Mouse (Mus musculus) E14TG2a.4 (cell line): ENCODE data around the gene Ephb2.

Experiments used
- H3K27me3 ChIP-seq: 2 replicates; pipeline ENCODE4 v1.6.1; 2014; ENCODE audit warnings: low read length, control low read depth; ENCODE audit not compliant: insufficient read depth
- H3K36me3 ChIP-seq: 2 replicates; pipeline ENCODE4 v1.6.1; 2014; ENCODE audit warnings: low read length, control low read depth; ENCODE audit not compliant: insufficient read depth
- H3K4me1 ChIP-seq: replicated peaks from 2 replicates; pipeline ENCODE4 v1.6.1; 2014; ENCODE audit warnings: low read depth, low read length, control low read depth
- H3K4me3 ChIP-seq: replicated peaks from 2 replicates; pipeline ENCODE4 v1.5.1; 2014; ENCODE audit warnings: mild to moderate bottlenecking, low read length
- H3K9me3 ChIP-seq: 2 replicates; pipeline ENCODE4 v1.6.1; 2014; ENCODE audit warnings: low read length, control low read depth
- CTCF ChIP-seq: conservative IDR thresholded peaks from 2 replicates; pipeline ENCODE4 v1.5.1; 2014; ENCODE audit warnings: low read length
- NANOG ChIP-seq: IDR thresholded peaks from 2 replicates; pipeline ENCODE4 v1.6.1; 2014; ENCODE audit warnings: borderline replicate concordance, low read length, mixed read lengths
- POU5F1 ChIP-seq: IDR thresholded peaks from 2 replicates; pipeline ENCODE4 v1.6.1; 2014; ENCODE audit warnings: low read length, borderline replicate concordance

Gene Ephb2

GRCm38 (mm10) chr4:136697325-136697724, 138.5 kb downstream of the Ephb2 start:
- peaks cover 49% of the 10 kb centered on the region for H3K4me1 ChIP-seq
- H3K27me3 ChIP-seq = no peaks in the 10 kb centered on the region; the same call in 1 of the 2 replicates
- no peak for TF ChIP-seq POU5F1
- TF ChIP-seq NANOG = no peak
- TF ChIP-seq CTCF = no peak
- H3K4me3 ChIP-seq = no peak overlapping the region
- H3K36me3 ChIP-seq = peaks cover 8% of the 10 kb centered on the region; the same call in 1 of the 2 replicates
- H3K9me3 ChIP-seq = no peaks in the 10 kb centered on the region

GRCm38 (mm10) chr4:136696381-136696925, 139.3 kb downstream of the Ephb2 start:
- TF ChIP-seq POU5F1 = no peak
- peak; percentile 99 for TF ChIP-seq CTCF
- TF ChIP-seq NANOG = no peak
- H3K4me3 ChIP-seq = no peak overlapping the region
- peaks cover 50% of the 10 kb centered on the region for H3K4me1 ChIP-seq
- H3K36me3 ChIP-seq = peaks cover 8% of the 10 kb centered on the region; the same call in 1 of the 2 replicates
- no peaks in the 10 kb centered on the region; the same call in 1 of the 2 replicates for H3K27me3 ChIP-seq
- H3K9me3 ChIP-seq = no peaks in the 10 kb centered on the region

GRCm38 (mm10) chr4:136695696-136696095, 140.1 kb downstream of the Ephb2 start:
- Histone ChIP-seq H3K36me3 (peaks cover 8% of the 10 kb centered on the region; the same call in 1 of the 2 replicates), H3K4me3 (no peak overlapping the region), H3K9me3 (no peaks in the 10 kb centered on the region), H3K4me1 (peaks cover 44% of the 10 kb centered on the region), H3K27me3 (no peaks in the 10 kb centered on the region; the same call in 1 of the 2 replicates)
- no peak for TF ChIP-seq CTCF
- TF ChIP-seq POU5F1 = no peak
- TF ChIP-seq NANOG = no peak

- Histone ChIP-seq H3K4me1 (peaks cover 50% of the 10 kb centered on the region), H3K4me3 (no peak overlapping the region), H3K9me3 (no peaks in the 10 kb centered on the region), H3K27me3 (no peaks in the 10 kb centered on the region; the same call in 1 of the 2 replicates), H3K36me3 (peaks cover 8% of the 10 kb centered on the region; the same call in 1 of the 2 replicates)
- TF ChIP-seq NANOG (no peak), POU5F1 (no peak)
These were observed 145.8 kb downstream of the Ephb2 start for GRCm38 (mm10) chr4:136690034-136690433.

GRCm38 (mm10) chr4:136688113-136688512, 147.7 kb downstream of the Ephb2 start:
- Histone ChIP-seq H3K4me1 (peaks cover 49% of the 10 kb centered on the region), H3K27me3 (no peaks in the 10 kb centered on the region; the same call in 1 of the 2 replicates), H3K9me3 (no peaks in the 10 kb centered on the region), H3K36me3 (no peaks in the 10 kb centered on the region), H3K4me3 (no peak overlapping the region)
- no peak for TF ChIP-seq NANOG
- peak; percentile 66 for TF ChIP-seq CTCF
- no peak for TF ChIP-seq POU5F1

- no peaks in the 10 kb centered on the region for H3K36me3 ChIP-seq
- peaks cover 52% of the 10 kb centered on the region for H3K4me1 ChIP-seq
- TF ChIP-seq POU5F1 (no peak), CTCF (no peak), NANOG (no peak)
- H3K27me3 ChIP-seq = no peaks in the 10 kb centered on the region
- H3K9me3 ChIP-seq = no peaks in the 10 kb centered on the region
- H3K4me3 ChIP-seq = no peak overlapping the region
These were observed 150.3 kb downstream of the Ephb2 start for GRCm38 (mm10) chr4:136685431-136685869.

- H3K4me3 ChIP-seq = no peak overlapping the region
- no peaks in the 10 kb centered on the region for H3K27me3 ChIP-seq
- peaks cover 60% of the 10 kb centered on the region for H3K4me1 ChIP-seq
- no peaks in the 10 kb centered on the region for H3K9me3 ChIP-seq
- TF ChIP-seq CTCF (peak; percentile 24; the same call in 1 of the 2 replicates), POU5F1 (no peak), NANOG (no peak)
- H3K36me3 ChIP-seq = no peaks in the 10 kb centered on the region
These were observed 151.3 kb downstream of the Ephb2 start for GRCm38 (mm10) chr4:136684485-136684884.

GRCm38 (mm10) chr4:136680641-136681040, 155.1 kb downstream of the Ephb2 start:
- Histone ChIP-seq H3K4me1 (peaks cover 52% of the 10 kb centered on the region), H3K36me3 (no peaks in the 10 kb centered on the region), H3K9me3 (no peaks in the 10 kb centered on the region), H3K27me3 (no peaks in the 10 kb centered on the region), H3K4me3 (no peak overlapping the region; the same call in 1 of the 2 replicates)
- no peak for TF ChIP-seq NANOG
- TF ChIP-seq CTCF = no peak
- no peak for TF ChIP-seq POU5F1
